Mouse (Mus musculus) C2C12 (cell line): ENCODE data around the gene Ank3.

Experiments
- CTCF ChIP-seq: IDR thresholded peaks from one replicate; pipeline ENCODE4 v1.5.1; 2011; ENCODE audit not compliant: control insufficient read depth, insufficient read depth, insufficient read length
- MAX ChIP-seq: IDR thresholded peaks from one replicate; pipeline ENCODE4 v1.6.1; 2011; ENCODE audit warnings: mild to moderate bottlenecking, control low read depth
- USF1 ChIP-seq: IDR thresholded peaks from one replicate; pipeline ENCODE4 v1.6.1; 2011; ENCODE audit warnings: low read depth, mild to moderate bottlenecking, control low read depth, moderate library complexity

GRCm38 (mm10) chr10:70033856-70034255, 635.3 kb downstream of the Ank3 start:
- TF ChIP-seq CTCF (no peak), USF1 (no peak), MAX (no peak)
